Mouse (Mus musculus): ENCODE measurements around the gene Ankrd63. TPM values are rescaled to one million over a fixed set of nuclear protein-coding genes. Genes with fewer than 3 reads are reported as not detected.

Gene Ankrd63
- polyA plus RNA-seq, 1 experiment from 2014 or later: not detected

DNA sequence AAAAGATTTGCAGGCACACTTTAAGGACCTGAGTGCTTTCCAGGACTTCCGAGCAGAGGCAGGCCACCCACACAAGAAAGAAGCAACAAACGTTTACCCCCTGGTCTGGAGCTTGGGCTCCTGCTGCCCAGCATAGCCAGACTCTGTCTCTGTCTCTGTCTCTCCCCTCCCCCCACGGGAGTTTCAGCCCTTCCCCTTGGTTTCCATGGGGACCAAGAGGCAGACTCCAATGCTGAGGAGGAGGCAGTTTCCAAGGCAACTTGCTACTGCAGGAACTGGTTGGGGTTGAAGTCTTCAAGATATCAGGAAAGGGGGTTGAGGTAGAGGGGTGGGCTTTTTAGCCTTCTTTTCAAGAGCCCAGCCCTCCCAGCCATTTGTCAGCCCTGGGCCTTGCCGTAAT, 10.5 kb upstream of the Ankrd63 start:
- no peak overlapping the region for H3K9ac ChIP-seq (ENCODE audit: low read length)
- no peaks in the 10 kb centered on the region for H3K9me3 ChIP-seq (ENCODE audit: control insufficient read depth, low read length)
- H3K4me3 ChIP-seq (ENCODE audit: low read depth, low read length): no peak overlapping the region
- peaks cover 13% of the 10 kb centered on the region for H3K4me1 ChIP-seq (ENCODE audit: control insufficient read depth, insufficient read depth, low read length)
- ATAC-seq (ENCODE audit: insufficient number of reproducible peaks, low FRiP score, low TSS enrichment, low read depth): no peak
- no peak overlapping the region for H3K27ac ChIP-seq (replicated peaks; ENCODE audit: low read depth, low read length)
- no peak overlapping the region for H3K4me2 ChIP-seq (ENCODE audit: low read depth, severe bottlenecking)
- DNase-seq (ENCODE audit: low spot score): no peak
- H3K36me3 ChIP-seq (ENCODE audit: control insufficient read depth, insufficient read depth, low read length): no peaks in the 10 kb centered on the region
- H3K27me3 ChIP-seq (ENCODE audit: control insufficient read depth, insufficient read depth, low read length): peaks cover 32% of the 10 kb centered on the region
- WGBS: 41% methylated on average over 4 of the region's 4 CpGs

DNA sequence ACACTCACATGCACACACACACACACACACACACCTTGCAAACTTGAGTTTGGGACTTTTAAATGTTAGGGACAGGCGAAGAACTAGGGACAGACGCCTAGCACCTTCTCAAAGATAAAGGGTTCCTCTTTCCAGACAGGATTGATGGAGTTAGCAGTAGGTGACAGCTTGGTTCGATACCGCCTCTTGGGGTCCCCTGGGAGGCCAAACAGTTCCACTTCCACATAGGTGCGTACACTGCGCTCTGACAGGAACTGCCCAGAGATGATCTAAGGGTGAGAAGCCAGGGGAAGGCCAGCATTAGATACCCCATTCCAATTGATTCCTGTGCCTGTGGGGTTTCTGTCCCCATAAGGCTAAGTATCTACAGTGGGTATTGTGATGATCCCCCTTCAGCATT, 9.9 kb upstream of the Ankrd63 start:
- no peak overlapping the region for H3K4me3 ChIP-seq (ENCODE audit: low read depth, low read length)
- H3K36me3 ChIP-seq (ENCODE audit: control insufficient read depth, insufficient read depth, low read length): no peaks in the 10 kb centered on the region
- DNase-seq (ENCODE audit: low spot score) (no peak), ATAC-seq (ENCODE audit: insufficient number of reproducible peaks, low FRiP score, low TSS enrichment, low read depth) (no peak)
- WGBS: 91% methylated on average over 6 of the region's 6 CpGs
- H3K4me1 ChIP-seq (ENCODE audit: control insufficient read depth, insufficient read depth, low read length): peaks cover 14% of the 10 kb centered on the region
- H3K9me3 ChIP-seq (ENCODE audit: control insufficient read depth, low read length): no peaks in the 10 kb centered on the region
- H3K4me2 ChIP-seq (ENCODE audit: low read depth, severe bottlenecking): no peak overlapping the region
- peaks cover 38% of the 10 kb centered on the region for H3K27me3 ChIP-seq (ENCODE audit: control insufficient read depth, insufficient read depth, low read length)
- H3K9ac ChIP-seq (ENCODE audit: low read length): no peak overlapping the region
- no peak overlapping the region for H3K27ac ChIP-seq (replicated peaks; ENCODE audit: low read depth, low read length)

DNA sequence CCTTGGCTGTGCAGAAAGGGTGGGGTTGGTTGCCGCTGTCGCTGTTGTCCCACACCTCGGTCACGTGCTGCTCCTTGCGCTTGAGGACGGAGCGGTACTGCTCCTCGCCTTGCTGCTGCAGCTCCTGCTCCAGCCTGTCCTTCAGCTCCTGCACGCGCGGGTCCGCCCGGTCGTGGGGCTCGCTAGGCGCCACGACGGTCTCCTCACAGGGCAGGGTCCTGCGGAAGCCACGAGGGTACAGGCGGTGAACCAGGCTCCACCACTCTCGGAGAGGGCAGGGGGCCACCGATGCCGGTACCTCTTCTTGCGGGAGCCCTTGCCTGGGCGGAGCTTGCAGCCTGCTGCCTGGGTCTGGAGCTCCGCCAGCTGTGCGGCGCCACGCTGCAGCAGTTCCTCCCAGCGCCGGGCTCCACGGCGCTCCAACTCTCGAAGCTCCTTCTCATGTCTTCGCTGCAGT, 7.3 kb upstream of the Ankrd63 start:
- 0 out of 2 replicates have a peak overlapping the region, but pooled peaks have one; percentile 32 for H3K9ac ChIP-seq (ENCODE audit: low read length)
- DNase-seq (ENCODE audit: low spot score): peak; percentile 69
- H3K27ac ChIP-seq (replicated peaks; ENCODE audit: low read depth, low read length): no peak overlapping the region
- H3K4me3 ChIP-seq (ENCODE audit: low read depth, low read length): peak overlapping the region; percentile 27
- H3K27me3 ChIP-seq (ENCODE audit: control insufficient read depth, insufficient read depth, low read length): peaks cover 63% of the 10 kb centered on the region
- no peaks in the 10 kb centered on the region for H3K36me3 ChIP-seq (ENCODE audit: control insufficient read depth, insufficient read depth, low read length)
- peak; percentile 55 for ATAC-seq (ENCODE audit: insufficient number of reproducible peaks, low FRiP score, low TSS enrichment, low read depth)
- H3K9me3 ChIP-seq (ENCODE audit: control insufficient read depth, low read length): no peaks in the 10 kb centered on the region
- WGBS: under 1% methylated on average over 36 of the region's 36 CpGs
- H3K4me1 ChIP-seq (ENCODE audit: control insufficient read depth, insufficient read depth, low read length): peaks cover 19% of the 10 kb centered on the region
- H3K4me2 ChIP-seq (ENCODE audit: low read depth, severe bottlenecking): peak overlapping the region; percentile 79

DNA sequence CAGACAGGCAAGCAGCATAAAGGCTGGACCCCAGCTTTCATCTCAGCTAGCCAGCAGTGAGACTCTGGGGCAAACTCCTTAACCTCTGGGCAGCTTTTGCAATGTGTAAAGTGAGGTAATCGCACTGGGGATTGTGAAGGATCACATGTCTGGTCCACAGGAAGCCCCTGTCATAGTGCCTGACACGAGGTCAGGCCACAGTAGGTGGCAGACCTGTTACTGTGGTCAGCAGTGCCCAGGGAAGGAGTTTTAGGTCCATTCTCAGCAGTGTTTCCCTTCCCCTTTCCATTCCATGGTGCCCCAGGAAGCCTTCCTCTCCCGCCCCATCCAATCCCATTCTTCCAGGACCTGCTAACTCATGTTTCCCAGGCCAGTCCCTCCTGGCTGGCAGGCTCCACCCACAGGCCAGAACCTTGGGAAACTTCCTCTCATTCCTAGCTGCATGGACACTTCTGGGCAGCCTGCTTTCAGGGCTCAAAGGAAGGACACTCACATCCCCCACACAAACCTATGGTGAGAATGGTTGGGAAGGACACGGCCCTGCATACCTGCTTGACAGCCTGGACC, 6.0 kb upstream of the Ankrd63 start:
- no peak for DNase-seq (ENCODE audit: low spot score)
- Histone ChIP-seq H3K4me3 (ENCODE audit: low read depth, low read length) (no peak overlapping the region), H3K36me3 (ENCODE audit: control insufficient read depth, insufficient read depth, low read length) (no peaks in the 10 kb centered on the region), H3K9ac (ENCODE audit: low read length) (no peak overlapping the region), H3K4me2 (ENCODE audit: low read depth, severe bottlenecking) (no peak overlapping the region), H3K27ac (replicated peaks; ENCODE audit: low read depth, low read length) (no peak overlapping the region), H3K4me1 (ENCODE audit: control insufficient read depth, insufficient read depth, low read length) (peaks cover 19% of the 10 kb centered on the region), H3K9me3 (ENCODE audit: control insufficient read depth, low read length) (no peaks in the 10 kb centered on the region), H3K27me3 (ENCODE audit: control insufficient read depth, insufficient read depth, low read length) (peaks cover 77% of the 10 kb centered on the region)
- ATAC-seq (ENCODE audit: insufficient number of reproducible peaks, low FRiP score, low TSS enrichment, low read depth): no peak
- WGBS: 27% methylated on average over 4 of the region's 4 CpGs

DNA sequence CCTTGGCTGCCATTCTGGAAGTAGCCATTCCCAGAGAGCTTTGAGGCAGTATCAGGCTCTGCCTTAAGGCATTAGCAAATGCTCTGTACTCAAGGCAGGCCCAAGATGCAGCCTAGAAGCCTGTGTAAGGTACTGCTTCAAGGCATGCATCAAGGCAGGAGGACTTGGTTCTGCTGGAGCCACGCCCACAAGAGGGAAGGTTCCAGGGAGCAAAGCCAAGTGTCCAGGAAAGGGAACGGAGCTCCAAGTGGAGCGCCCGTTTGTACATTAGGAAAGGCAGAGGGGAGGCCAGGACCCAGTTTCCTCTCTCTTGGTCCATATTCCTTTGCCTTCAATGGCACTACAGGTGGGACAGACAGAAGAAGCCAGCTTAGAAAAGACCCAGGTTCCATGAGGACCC, 4.7 kb upstream of the Ankrd63 start:
- DNase-seq (ENCODE audit: low spot score) (no peak), ATAC-seq (ENCODE audit: insufficient number of reproducible peaks, low FRiP score, low TSS enrichment, low read depth) (no peak)
- H3K27ac ChIP-seq (replicated peaks; ENCODE audit: low read depth, low read length): no peak overlapping the region
- H3K36me3 ChIP-seq (ENCODE audit: control insufficient read depth, insufficient read depth, low read length): no peaks in the 10 kb centered on the region
- H3K4me1 ChIP-seq (ENCODE audit: control insufficient read depth, insufficient read depth, low read length): peaks cover 28% of the 10 kb centered on the region
- H3K4me3 ChIP-seq (ENCODE audit: low read depth, low read length): no peak overlapping the region
- WGBS: 70% methylated on average over 4 of the region's 4 CpGs
- no peak overlapping the region for H3K4me2 ChIP-seq (ENCODE audit: low read depth, severe bottlenecking)
- no peaks in the 10 kb centered on the region for H3K9me3 ChIP-seq (ENCODE audit: control insufficient read depth, low read length)
- H3K9ac ChIP-seq (ENCODE audit: low read length): no peak overlapping the region
- peaks cover 89% of the 10 kb centered on the region for H3K27me3 ChIP-seq (ENCODE audit: control insufficient read depth, insufficient read depth, low read length)

DNA sequence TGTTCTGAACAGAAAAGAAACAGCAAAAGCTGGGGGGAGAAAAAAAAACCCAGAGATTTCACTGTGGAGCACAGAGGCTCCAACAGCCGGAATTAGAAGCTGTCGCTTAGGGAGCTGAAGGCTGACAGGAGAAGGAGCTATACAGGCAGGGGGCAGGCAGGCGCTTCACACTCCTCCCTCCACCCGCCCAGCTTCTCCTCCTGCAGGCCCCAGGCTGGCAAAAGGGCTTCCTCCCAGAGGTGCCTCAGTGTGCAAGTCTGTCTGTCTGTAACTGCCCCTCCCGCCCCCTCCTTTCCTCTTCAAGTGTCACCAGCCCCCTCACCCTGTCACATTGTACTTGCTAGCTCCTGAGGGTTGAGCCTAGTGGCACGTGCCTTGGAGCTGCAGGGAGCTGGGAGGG, 2.7 kb upstream of the Ankrd63 start:
- H3K27ac ChIP-seq (replicated peaks; ENCODE audit: low read depth, low read length): no peak overlapping the region
- H3K36me3 ChIP-seq (ENCODE audit: control insufficient read depth, insufficient read depth, low read length): no peaks in the 10 kb centered on the region
- H3K27me3 ChIP-seq (ENCODE audit: control insufficient read depth, insufficient read depth, low read length): peaks cover 94% of the 10 kb centered on the region
- H3K4me1 ChIP-seq (ENCODE audit: control insufficient read depth, insufficient read depth, low read length): peaks cover 39% of the 10 kb centered on the region
- no peaks in the 10 kb centered on the region for H3K9me3 ChIP-seq (ENCODE audit: control insufficient read depth, low read length)
- no peak for ATAC-seq (ENCODE audit: insufficient number of reproducible peaks, low FRiP score, low TSS enrichment, low read depth)
- no peak for DNase-seq (ENCODE audit: low spot score)
- H3K4me2 ChIP-seq (ENCODE audit: low read depth, severe bottlenecking): no peak overlapping the region
- no peak overlapping the region for H3K9ac ChIP-seq (ENCODE audit: low read length)
- WGBS: 2% methylated on average over 6 of the region's 6 CpGs
- no peak overlapping the region for H3K4me3 ChIP-seq (ENCODE audit: low read depth, low read length)

DNA sequence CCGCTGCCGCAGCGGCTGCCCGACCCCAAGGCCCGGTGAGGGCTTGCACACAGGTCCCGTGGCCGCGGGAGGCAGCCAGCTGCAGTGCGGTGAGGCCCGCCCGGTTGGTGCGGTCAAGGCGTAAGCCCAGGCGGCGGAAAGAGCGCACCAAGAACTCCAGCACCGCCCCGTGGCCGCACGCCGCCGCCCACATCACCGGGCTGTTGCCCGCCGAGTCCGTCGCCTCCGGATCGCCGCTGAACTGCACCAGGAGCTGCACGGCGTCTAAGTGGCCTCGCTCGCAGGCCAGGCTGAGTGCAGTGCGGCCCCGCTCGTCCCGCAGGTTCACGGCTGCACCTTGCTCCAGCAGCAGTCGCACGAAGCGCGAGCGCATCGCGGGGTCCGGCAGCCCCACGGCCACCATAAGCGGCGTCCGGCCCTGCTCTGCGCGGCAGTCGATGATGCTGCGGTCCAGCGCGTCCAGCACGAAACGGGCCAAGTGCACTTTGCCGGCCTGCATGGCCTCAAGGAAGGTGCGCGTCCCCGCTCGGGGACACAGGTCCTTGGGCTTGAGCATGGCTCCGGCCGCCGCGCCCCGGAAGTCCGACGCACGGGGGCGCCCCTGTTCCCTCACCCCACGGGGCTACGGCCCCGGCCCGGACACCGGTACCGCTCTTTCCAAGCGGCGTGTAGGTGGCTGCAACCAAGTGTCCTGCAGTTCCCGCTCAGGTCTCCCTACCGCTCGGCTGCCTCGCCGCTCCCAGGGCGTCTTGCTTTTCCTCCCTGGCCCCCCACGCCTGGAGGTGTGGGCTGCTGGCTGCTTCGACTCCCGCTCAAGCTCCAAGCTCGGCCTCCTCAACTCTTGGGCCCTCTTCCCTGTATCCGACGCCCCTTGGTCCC, 641 bp downstream of the Ankrd63 start:
- peak overlapping the region; percentile 27; the same call in 1 of the 2 replicates for H3K9ac ChIP-seq (ENCODE audit: low read length)
- 1% methylated on average over 93 of the region's 93 CpGs for WGBS
- H3K4me1 ChIP-seq (ENCODE audit: control insufficient read depth, insufficient read depth, low read length): peaks cover 31% of the 10 kb centered on the region
- H3K27ac ChIP-seq (replicated peaks; ENCODE audit: low read depth, low read length): no peak overlapping the region
- 0 out of 2 replicates have a peak, but pooled peaks have one; percentile 23 for ATAC-seq (ENCODE audit: insufficient number of reproducible peaks, low FRiP score, low TSS enrichment, low read depth)
- H3K4me2 ChIP-seq (ENCODE audit: low read depth, severe bottlenecking): peak overlapping the region; percentile 60
- peaks cover 87% of the 10 kb centered on the region for H3K27me3 ChIP-seq (ENCODE audit: control insufficient read depth, insufficient read depth, low read length)
- H3K4me3 ChIP-seq (ENCODE audit: low read depth, low read length): peak overlapping the region; percentile 35
- no peaks in the 10 kb centered on the region for H3K36me3 ChIP-seq (ENCODE audit: control insufficient read depth, insufficient read depth, low read length)
- no peaks in the 10 kb centered on the region for H3K9me3 ChIP-seq (ENCODE audit: control insufficient read depth, low read length)
- peak; percentile 68 for DNase-seq (ENCODE audit: low spot score)

DNA sequence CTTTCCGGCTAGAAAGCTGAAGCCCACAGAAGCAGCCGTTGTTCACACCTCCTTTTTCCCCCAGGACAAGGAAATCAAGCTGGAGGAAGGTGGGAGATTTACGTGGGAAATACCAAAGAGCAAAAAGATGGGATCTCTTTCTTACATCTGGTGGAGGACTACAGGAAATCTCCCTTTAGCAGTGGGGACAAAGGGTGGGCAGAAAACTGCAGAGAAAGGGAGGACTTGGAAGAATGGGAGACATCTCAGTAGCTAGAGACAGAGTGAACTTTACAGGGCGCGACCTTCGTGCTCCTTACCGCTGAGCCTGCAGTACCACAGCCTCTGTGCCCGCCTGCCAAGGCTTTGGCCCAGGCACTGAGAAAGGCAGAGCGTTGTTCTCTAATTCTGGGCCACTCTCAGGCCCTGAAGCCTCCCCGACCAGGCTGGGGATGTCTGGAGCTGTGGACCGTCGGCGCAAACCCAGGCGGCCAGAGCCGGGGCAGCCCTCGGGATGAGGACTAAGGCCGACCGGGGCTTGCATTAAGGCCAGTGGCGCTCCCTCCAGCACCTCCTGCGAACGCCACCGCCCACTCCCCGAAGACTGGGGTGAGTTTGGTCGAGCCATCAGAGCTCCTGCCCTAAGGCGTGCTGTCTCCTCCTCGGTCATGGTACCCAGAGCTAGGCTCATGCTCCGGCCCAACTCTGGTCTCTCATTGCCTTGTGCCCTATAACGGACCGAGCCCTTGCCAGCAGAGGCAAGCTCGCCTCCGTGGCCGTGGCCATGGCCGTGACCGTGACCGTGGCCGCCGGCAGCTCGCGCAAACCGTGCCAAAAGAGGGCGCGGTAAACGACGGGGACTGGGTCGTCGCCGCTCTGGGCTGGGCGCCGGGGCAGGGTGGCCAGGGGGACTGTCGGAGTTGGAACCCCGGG, 1.5 kb downstream of the Ankrd63 start:
- 1% methylated on average over 51 of the region's 51 CpGs for WGBS
- ATAC-seq (ENCODE audit: insufficient number of reproducible peaks, low FRiP score, low TSS enrichment, low read depth) (no peak), DNase-seq (ENCODE audit: low spot score) (peak; percentile 61)
- H3K27me3 ChIP-seq (ENCODE audit: control insufficient read depth, insufficient read depth, low read length): peaks cover 84% of the 10 kb centered on the region
- no peak overlapping the region for H3K27ac ChIP-seq (replicated peaks; ENCODE audit: low read depth, low read length)
- H3K36me3 ChIP-seq (ENCODE audit: control insufficient read depth, insufficient read depth, low read length): no peaks in the 10 kb centered on the region
- H3K4me1 ChIP-seq (ENCODE audit: control insufficient read depth, insufficient read depth, low read length): peaks cover 31% of the 10 kb centered on the region
- H3K9ac ChIP-seq (ENCODE audit: low read length): no peak overlapping the region
- peak overlapping the region; percentile 35 for H3K4me3 ChIP-seq (ENCODE audit: low read depth, low read length)
- no peaks in the 10 kb centered on the region for H3K9me3 ChIP-seq (ENCODE audit: control insufficient read depth, low read length)
- peak overlapping the region; percentile 60 for H3K4me2 ChIP-seq (ENCODE audit: low read depth, severe bottlenecking)

Measured in limb, embryonic 11.5 days (tissue).